Mouse (Mus musculus) embryonic facial prominence, embryonic 11.5 days (tissue): ENCODE measurements around the gene Ccdc124. TPM values are rescaled to one million over a fixed set of nuclear protein-coding genes. Genes with fewer than 3 reads are reported as not detected.

Source experiments
- ATAC-seq: fragments of 200-750 bp; cut with Nextera tagmentation; replicated peaks from 2 replicates; pipeline ENCODE4 v1.8.0; 2017; ENCODE audit warnings: low read depth; ENCODE audit not compliant: insufficient number of reproducible peaks, low FRiP score, low TSS enrichment
- DNase-seq: peaks from one replicate; pipeline ENCODE4 v3.0.0-alpha.2; 2015; ENCODE audit warnings: low spot score
- H3K27ac ChIP-seq: fragments of 300-500 bp; sonication (generic); replicated peaks from 2 replicates; pipeline ENCODE4 v1.5.1; 2014; ENCODE audit warnings: mild to moderate bottlenecking, low read depth, low read length, control low read depth
- H3K27me3 ChIP-seq: fragments of 300-500 bp; sonication (generic); 2 replicates; pipeline ENCODE4 v1.6.1; 2014; ENCODE audit warnings: mild to moderate bottlenecking, low read length, moderate library complexity, mixed read lengths; ENCODE audit not compliant: control insufficient read depth, insufficient read depth
- H3K36me3 ChIP-seq: fragments of 300-500 bp; sonication (generic); replicated peaks from 2 replicates; pipeline ENCODE4 v1.6.1; 2014; ENCODE audit warnings: low read depth, mild to moderate bottlenecking, low read length, moderate library complexity, mixed read lengths; ENCODE audit not compliant: control insufficient read depth, insufficient read depth
- H3K4me1 ChIP-seq: fragments of 300-500 bp; sonication (generic); 2 replicates; pipeline ENCODE4 v1.6.1; 2014; ENCODE audit warnings: low read length, mixed read lengths; ENCODE audit not compliant: control insufficient read depth, insufficient read depth
- H3K4me2 ChIP-seq: fragments of 300-500 bp; sonication (generic); 2 replicates; pipeline ENCODE4 v1.6.1; 2014; ENCODE audit warnings: low read depth, mild to moderate bottlenecking, control low read depth, low read length, moderate library complexity
- H3K4me3 ChIP-seq: fragments of 300-500 bp; sonication (generic); 2 replicates; pipeline ENCODE4 v1.5.1; 2014; ENCODE audit warnings: low read depth, low read length, control low read depth
- H3K9ac ChIP-seq: fragments of 300-500 bp; sonication (generic); replicated peaks from 2 replicates; pipeline ENCODE4 v1.6.1; 2014; ENCODE audit warnings: mild to moderate bottlenecking, control low read depth, low read length
- H3K9me3 ChIP-seq: fragments of 300-500 bp; sonication (generic); replicated peaks from 2 replicates; pipeline ENCODE4 v1.6.1; 2016; ENCODE audit warnings: mild to moderate bottlenecking, low read length, inconsistent platforms, mixed read lengths; ENCODE audit not compliant: control insufficient read depth
- whole genome bisulfite sequencing: fragments of 180-500 bp; shearing (Covaris S2); extraction: QIAGEN DNeasy Blood & Tissue Kit; methylation state at CpG from one replicate; pipeline ENCODE4 v1.1.7; 2014; 5-methylcytosine and 5-hydroxymethylcytosine counted together
- polyA plus RNA-seq: library from polyadenylated mRNA; unstranded; fragments of >200 nt; fragmentation: Nextera tagmentation; extraction: Ambion mirVana; gene quantifications from 2 replicates; pipeline ENCODE4 v1.2.1, GENCODE M21; 2014

Gene Ccdc124
- polyA plus RNA-seq, 1 experiment from 2014 or later, result 150 TPM

DNA sequence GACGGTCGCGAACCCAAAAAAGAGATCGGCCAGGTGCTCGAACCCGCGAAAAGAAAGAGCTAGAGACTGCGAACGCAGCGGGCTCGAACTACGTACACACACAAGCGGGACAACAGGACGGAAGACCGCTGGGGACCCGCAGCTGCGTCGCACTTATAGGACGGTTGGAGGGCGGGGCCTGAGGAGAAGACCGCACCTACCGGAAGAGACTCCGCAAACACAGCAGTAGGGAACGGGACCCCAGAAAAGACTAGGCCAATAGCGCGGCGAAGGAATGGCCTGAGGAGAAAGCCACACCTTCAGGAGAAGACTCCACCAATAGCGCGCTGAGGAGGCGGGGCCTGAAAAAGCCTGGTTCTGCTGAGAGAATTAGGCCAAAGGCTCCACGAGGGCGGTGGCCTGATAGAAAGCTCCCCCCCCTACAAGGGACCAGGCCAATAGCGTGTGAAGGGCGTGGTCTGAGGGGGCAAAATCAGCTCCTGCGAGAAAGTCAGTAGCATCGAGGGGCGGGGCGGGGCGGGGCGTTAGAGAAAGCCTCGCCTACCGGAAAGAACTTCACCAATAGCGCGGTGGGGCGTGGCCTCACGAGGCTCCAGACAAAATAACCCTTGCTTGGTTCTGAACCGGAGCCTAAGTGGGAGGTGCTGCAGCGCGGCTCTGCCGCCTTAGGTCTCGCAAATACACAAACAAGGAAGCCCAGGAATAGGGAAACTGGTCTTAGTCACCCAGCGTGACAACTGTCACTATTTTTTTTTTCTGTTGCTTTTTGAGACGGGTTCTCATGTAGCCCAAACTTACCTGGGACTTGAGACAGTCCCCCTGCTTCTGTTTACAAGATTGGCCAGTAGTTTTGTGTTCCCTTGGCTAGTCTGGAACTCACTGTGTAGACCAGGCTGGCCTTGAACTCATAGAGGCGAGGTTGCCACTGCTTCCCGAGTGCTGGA lies 34.1 kb downstream of the Ccdc124 start, which contains the start of gene Arrdc2:
Arrdc2 (minus strand) TSS at position 313 of the 944 bp plus-strand sequence.
- H3K4me1 ChIP-seq, result no peaks in the 10 kb centered on the region; the same call in 1 of the 2 replicates
- H3K9me3 ChIP-seq, result no peaks in the 10 kb centered on the region
- DNase-seq (peak; percentile 100), ATAC-seq (peak; percentile 93)
- H3K4me2 ChIP-seq, result peak within 1 kb of the TSS; percentile 91
- H3K9ac ChIP-seq, result peak within 1 kb of the TSS; percentile 75
- H3K36me3 ChIP-seq, result no peaks in the 10 kb centered on the region
- H3K27me3 ChIP-seq, result no peaks in the 10 kb centered on the region
- WGBS, result 2% methylated on average over 55 of the region's 55 CpGs
- peak within 1 kb of the TSS; percentile 66 for H3K4me3 ChIP-seq
- no peak within 1 kb of the TSS for H3K27ac ChIP-seq

GRCm38 (mm10) chr8:70838654-70839407 lies 34.9 kb downstream of the Ccdc124 start:
- H3K27ac ChIP-seq, result no peak overlapping the region
- peak overlapping the region; percentile 66 for H3K4me3 ChIP-seq
- no peaks in the 10 kb centered on the region for H3K27me3 ChIP-seq
- WGBS, result 3% methylated on average over 64 of the region's 66 CpGs
- ATAC-seq (peak; percentile 32), DNase-seq (peak; percentile 38)
- H3K9ac ChIP-seq, result peak overlapping the region; percentile 75
- H3K4me2 ChIP-seq, result peak overlapping the region; percentile 91
- no peaks in the 10 kb centered on the region for H3K36me3 ChIP-seq
- no peaks in the 10 kb centered on the region; the same call in 1 of the 2 replicates for H3K4me1 ChIP-seq
- no peaks in the 10 kb centered on the region for H3K9me3 ChIP-seq

DNA sequence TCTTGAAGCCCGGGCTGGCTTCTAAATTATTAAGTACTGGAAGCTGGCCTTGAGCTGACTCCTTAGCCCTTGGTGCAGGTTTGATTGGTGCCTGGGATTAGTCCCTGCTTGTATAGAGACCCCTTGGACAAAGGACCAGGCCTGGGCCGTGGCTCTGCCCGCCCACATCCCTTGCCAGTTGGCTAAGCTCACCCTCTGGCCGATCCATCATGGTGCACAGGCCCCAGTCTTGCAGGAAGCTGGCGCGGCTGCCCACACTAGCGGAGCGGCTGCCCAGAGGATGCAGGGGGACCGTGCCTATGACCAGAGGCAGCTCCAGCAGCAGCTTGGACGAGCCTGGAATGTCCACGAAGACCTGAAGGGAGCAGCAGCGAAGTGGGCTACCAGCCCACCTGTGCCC lies 37.1 kb downstream of the Ccdc124 start:
- DNase-seq (no peak), ATAC-seq (no peak)
- H3K27ac ChIP-seq, result no peak overlapping the region
- H3K4me3 ChIP-seq, result no peak overlapping the region
- no peaks in the 10 kb centered on the region; the same call in none of the 2 replicates for H3K4me1 ChIP-seq
- H3K36me3 ChIP-seq, result no peaks in the 10 kb centered on the region
- no peaks in the 10 kb centered on the region for H3K9me3 ChIP-seq
- H3K9ac ChIP-seq, result no peak overlapping the region
- no peaks in the 10 kb centered on the region for H3K27me3 ChIP-seq
- no peak overlapping the region for H3K4me2 ChIP-seq
- WGBS, result 88% methylated on average over 12 of the region's 12 CpGs

DNA sequence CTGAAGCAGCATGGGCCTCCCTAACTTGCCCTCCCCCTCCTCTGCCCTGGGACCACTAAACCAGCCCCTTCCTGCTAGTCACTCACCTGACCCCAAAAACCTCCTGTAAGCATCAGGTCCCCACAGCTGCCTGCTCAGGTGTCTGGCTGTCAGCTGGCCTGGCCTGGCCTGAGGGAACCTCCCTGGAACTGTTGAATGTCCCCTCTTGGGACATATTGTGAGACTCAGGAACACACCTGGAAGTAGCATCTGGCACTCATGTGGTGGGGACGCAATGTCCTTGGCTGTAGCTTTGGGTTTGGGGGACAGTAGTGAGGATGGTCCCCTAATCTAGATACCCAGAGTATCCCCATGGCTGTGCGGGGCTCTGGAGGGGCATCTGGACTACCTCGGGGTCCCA lies 39.7 kb downstream of the Ccdc124 start:
- H3K9ac ChIP-seq, result no peak overlapping the region
- H3K4me1 ChIP-seq, result no peaks in the 10 kb centered on the region; the same call in none of the 2 replicates
- H3K27me3 ChIP-seq, result no peaks in the 10 kb centered on the region
- no peak for DNase-seq
- no peaks in the 10 kb centered on the region for H3K9me3 ChIP-seq
- no peak overlapping the region for H3K4me2 ChIP-seq
- H3K36me3 ChIP-seq, result no peaks in the 10 kb centered on the region
- no peak for ATAC-seq
- H3K27ac ChIP-seq, result no peak overlapping the region
- no peak overlapping the region for H3K4me3 ChIP-seq
- WGBS, result 93% methylated on average over 3 of the region's 3 CpGs

DNA sequence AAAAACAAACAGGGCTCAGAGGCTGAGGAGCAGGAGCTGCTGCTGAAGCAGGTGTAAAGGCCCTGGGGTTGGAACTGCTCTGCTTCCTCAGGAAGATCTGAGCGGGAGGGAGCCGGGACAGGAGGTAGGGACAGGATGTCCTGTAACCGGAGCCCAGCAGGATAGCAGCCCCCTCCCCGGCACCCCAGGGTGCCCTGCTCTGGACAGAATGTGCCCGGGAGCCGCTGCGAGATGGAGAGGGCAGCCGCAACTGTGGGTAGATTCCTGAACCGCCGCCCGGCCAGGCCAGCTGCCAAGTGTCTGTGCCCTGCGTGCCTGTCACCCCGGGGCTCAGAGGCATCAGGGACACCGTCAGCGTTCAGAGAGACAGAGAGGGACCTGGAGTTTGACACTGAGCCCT lies 40.2 kb downstream of the Ccdc124 start:
- DNase-seq (no peak), ATAC-seq (no peak)
- Histone ChIP-seq H3K27me3 (no peaks in the 10 kb centered on the region), H3K36me3 (no peaks in the 10 kb centered on the region), H3K27ac (no peak overlapping the region), H3K9me3 (no peaks in the 10 kb centered on the region), H3K4me3 (no peak overlapping the region), H3K4me1 (no peaks in the 10 kb centered on the region; the same call in none of the 2 replicates), H3K4me2 (no peak overlapping the region), H3K9ac (no peak overlapping the region)
- 44% methylated on average over 15 of the region's 15 CpGs for WGBS

- WGBS, result 50% methylated on average over 9 of the region's 9 CpGs
- no peaks in the 10 kb centered on the region for H3K9me3 ChIP-seq
- no peak overlapping the region for H3K4me3 ChIP-seq
- no peak overlapping the region for H3K4me2 ChIP-seq
- H3K27ac ChIP-seq, result no peak overlapping the region
- no peaks in the 10 kb centered on the region; the same call in 1 of the 2 replicates for H3K4me1 ChIP-seq
- no peak for ATAC-seq
- 0 out of 2 replicates have a peak overlapping the region, but pooled peaks have one; percentile 13 for H3K9ac ChIP-seq
- DNase-seq, result no peak
- no peaks in the 10 kb centered on the region for H3K27me3 ChIP-seq
- no peaks in the 10 kb centered on the region for H3K36me3 ChIP-seq
Measured at GRCm38 (mm10) chr8:70833018-70833482, 40.7 kb downstream of the Ccdc124 start.

GRCm38 (mm10) chr8:70832371-70832770 lies 41.4 kb downstream of the Ccdc124 start:
- Histone ChIP-seq H3K9ac (no peak overlapping the region), H3K27me3 (no peaks in the 10 kb centered on the region), H3K4me1 (no peaks in the 10 kb centered on the region; the same call in 1 of the 2 replicates), H3K4me3 (no peak overlapping the region), H3K36me3 (no peaks in the 10 kb centered on the region), H3K4me2 (no peak overlapping the region), H3K27ac (no peak overlapping the region), H3K9me3 (no peaks in the 10 kb centered on the region)
- no peak for DNase-seq
- WGBS, result 61% methylated on average over 11 of the region's 11 CpGs
- ATAC-seq, result no peak
